Mouse (Mus musculus): ENCODE measurements at regions not wholly inside any gene's neighbourhood (a gene's known extent, or its start where the extent isn't known, plus 50 kb on each side); places are given as distances from the start of the nearest gene placed in this dataset.

GRCm38 (mm10) chr12:15713623-15714022, 103.1 kb downstream of the Trib2 start:
- Histone ChIP-seq H3K4me3 (ENCODE audit: insufficient read depth in 1 of 2, low read depth in 1 of 2, low read length in 2 of 2, poor library complexity in 1 of 2, severe bottlenecking in 1 of 2) (no peak overlapping the region), H3K36me3 (ENCODE audit: control insufficient read depth, insufficient read depth, low read length, poor library complexity, severe bottlenecking) (no peaks in the 10 kb centered on the region), H3K4me1 (ENCODE audit: control insufficient read depth in 2 of 2, insufficient read depth in 2 of 2, low read length in 2 of 2, poor library complexity in 1 of 2) (no peaks in the 10 kb centered on the region), H3K9ac (ENCODE audit: insufficient read depth, low read depth, low read length, poor library complexity, severe bottlenecking) (no peak overlapping the region), H3K27ac (ENCODE audit: insufficient read depth, low read depth, low read length, poor library complexity, severe bottlenecking) (no peak overlapping the region), H3K9me3 (ENCODE audit: control insufficient read depth, insufficient read depth, low read depth, low read length) (no peaks in the 10 kb centered on the region)
- no peak for DNase-seq (ENCODE audit: low read depth, low spot score)
- TF ChIP-seq ZNF384 (IDR thresholded peaks at IDR 0.05; ENCODE audit: low read depth, low read length) (no peak), ZC3H11A (IDR thresholded peaks at IDR 0.05; ENCODE audit: borderline replicate concordance, low read depth, low read length) (no peak), MAFK (IDR thresholded peaks at IDR 0.05; ENCODE audit: insufficient read depth, low read depth, low read length) (no peak)
- in situ Hi-C loops (cut with MboI; ENCODE audit: low sequenced_read_pairs in 2 of 2, unreplicated experiment in 2 of 2), result no loop called here

- Histone ChIP-seq H3K4me1 (ENCODE audit: control insufficient read depth in 2 of 2, insufficient read depth in 2 of 2, low read length in 2 of 2, poor library complexity in 1 of 2) (no peaks in the 10 kb centered on the region), H3K36me3 (ENCODE audit: control insufficient read depth, insufficient read depth, low read length, poor library complexity, severe bottlenecking) (no peaks in the 10 kb centered on the region), H3K27ac (ENCODE audit: insufficient read depth, low read depth, low read length, poor library complexity, severe bottlenecking) (no peak overlapping the region), H3K4me3 (ENCODE audit: insufficient read depth in 1 of 2, low read depth in 1 of 2, low read length in 2 of 2, poor library complexity in 1 of 2, severe bottlenecking in 1 of 2) (no peak overlapping the region), H3K9ac (ENCODE audit: insufficient read depth, low read depth, low read length, poor library complexity, severe bottlenecking) (no peak overlapping the region), H3K9me3 (ENCODE audit: control insufficient read depth, insufficient read depth, low read depth, low read length) (no peaks in the 10 kb centered on the region)
- in situ Hi-C loops (cut with MboI; ENCODE audit: low sequenced_read_pairs in 2 of 2, unreplicated experiment in 2 of 2), result no loop called here
- TF ChIP-seq CHD2 (IDR thresholded peaks at IDR 0.05; ENCODE audit: low read depth, low read length) (no peak), MAFK (IDR thresholded peaks at IDR 0.05; ENCODE audit: insufficient read depth, low read depth, low read length) (no peak), ZNF384 (IDR thresholded peaks at IDR 0.05; ENCODE audit: low read depth, low read length) (no peak), ZC3H11A (IDR thresholded peaks at IDR 0.05; ENCODE audit: borderline replicate concordance, low read depth, low read length) (no peak), HCFC1 (IDR thresholded peaks at IDR 0.05; ENCODE audit: borderline replicate concordance, insufficient read depth, low read length) (no peak)
- DNase-seq (ENCODE audit: low read depth, low spot score), result no peak
Measured at GRCm38 (mm10) chr12:15707570-15708095, 109.1 kb downstream of the Trib2 start.

- DNase-seq (ENCODE audit: low read depth, low spot score), result no peak
- Histone ChIP-seq H3K4me1 (ENCODE audit: control insufficient read depth in 2 of 2, insufficient read depth in 2 of 2, low read length in 2 of 2, poor library complexity in 1 of 2) (no peaks in the 10 kb centered on the region), H3K36me3 (ENCODE audit: control insufficient read depth, insufficient read depth, low read length, poor library complexity, severe bottlenecking) (no peaks in the 10 kb centered on the region), H3K4me3 (ENCODE audit: insufficient read depth in 1 of 2, low read depth in 1 of 2, low read length in 2 of 2, poor library complexity in 1 of 2, severe bottlenecking in 1 of 2) (no peak overlapping the region), H3K9me3 (ENCODE audit: control insufficient read depth, insufficient read depth, low read depth, low read length) (no peaks in the 10 kb centered on the region), H3K27ac (ENCODE audit: insufficient read depth, low read depth, low read length, poor library complexity, severe bottlenecking) (no peak overlapping the region), H3K9ac (ENCODE audit: insufficient read depth, low read depth, low read length, poor library complexity, severe bottlenecking) (no peak overlapping the region)
- no peak for TF ChIP-seq ZC3H11A (IDR thresholded peaks at IDR 0.05; ENCODE audit: borderline replicate concordance, low read depth, low read length)
- in situ Hi-C loops (cut with MboI; ENCODE audit: low sequenced_read_pairs in 2 of 2, unreplicated experiment in 2 of 2), result no loop called here
Measured at GRCm38 (mm10) chr12:15704412-15704811, 112.3 kb downstream of the Trib2 start.

- H3K9ac ChIP-seq (ENCODE audit: insufficient read depth, low read depth, low read length, poor library complexity, severe bottlenecking), result no peak overlapping the region
- no peak overlapping the region for H3K27ac ChIP-seq (ENCODE audit: insufficient read depth, low read depth, low read length, poor library complexity, severe bottlenecking)
- no peaks in the 10 kb centered on the region for H3K36me3 ChIP-seq (ENCODE audit: control insufficient read depth, insufficient read depth, low read length, poor library complexity, severe bottlenecking)
- H3K9me3 ChIP-seq (ENCODE audit: control insufficient read depth, insufficient read depth, low read depth, low read length), result no peaks in the 10 kb centered on the region
- H3K4me3 ChIP-seq (ENCODE audit: insufficient read depth in 1 of 2, low read depth in 1 of 2, low read length in 2 of 2, poor library complexity in 1 of 2, severe bottlenecking in 1 of 2), result no peak overlapping the region
- TF ChIP-seq ZNF384 (IDR thresholded peaks at IDR 0.05; ENCODE audit: low read depth, low read length) (no peak), MAFK (IDR thresholded peaks at IDR 0.05; ENCODE audit: insufficient read depth, low read depth, low read length) (0 out of 2 replicates have a peak, but pooled peaks have one; percentile 52), ZC3H11A (IDR thresholded peaks at IDR 0.05; ENCODE audit: borderline replicate concordance, low read depth, low read length) (no peak)
- in situ Hi-C loops (cut with MboI; ENCODE audit: low sequenced_read_pairs in 2 of 2, unreplicated experiment in 2 of 2), result no loop called here
- DNase-seq (ENCODE audit: low read depth, low spot score), result no peak
- no peaks in the 10 kb centered on the region for H3K4me1 ChIP-seq (ENCODE audit: control insufficient read depth in 2 of 2, insufficient read depth in 2 of 2, low read length in 2 of 2, poor library complexity in 1 of 2)
Measured at GRCm38 (mm10) chr12:15702137-15702536, 114.6 kb downstream of the Trib2 start.

- Histone ChIP-seq H3K4me1 (ENCODE audit: control insufficient read depth in 2 of 2, insufficient read depth in 2 of 2, low read length in 2 of 2, poor library complexity in 1 of 2) (no peaks in the 10 kb centered on the region), H3K36me3 (ENCODE audit: control insufficient read depth, insufficient read depth, low read length, poor library complexity, severe bottlenecking) (no peaks in the 10 kb centered on the region), H3K27ac (ENCODE audit: insufficient read depth, low read depth, low read length, poor library complexity, severe bottlenecking) (no peak overlapping the region), H3K9ac (ENCODE audit: insufficient read depth, low read depth, low read length, poor library complexity, severe bottlenecking) (no peak overlapping the region), H3K4me3 (ENCODE audit: insufficient read depth in 1 of 2, low read depth in 1 of 2, low read length in 2 of 2, poor library complexity in 1 of 2, severe bottlenecking in 1 of 2) (no peak overlapping the region), H3K9me3 (ENCODE audit: control insufficient read depth, insufficient read depth, low read depth, low read length) (no peaks in the 10 kb centered on the region)
- DNase-seq (ENCODE audit: low read depth, low spot score), result no peak
- in situ Hi-C loops (cut with MboI; ENCODE audit: low sequenced_read_pairs in 2 of 2, unreplicated experiment in 2 of 2), result no loop called here
- no peak for TF ChIP-seq ZC3H11A (IDR thresholded peaks at IDR 0.05; ENCODE audit: borderline replicate concordance, low read depth, low read length)
Measured at GRCm38 (mm10) chr12:15698829-15699228, 117.9 kb downstream of the Trib2 start.
